Mouse (Mus musculus) neural tube, embryonic 14.5 days (tissue): Measurements from ENCODE around the gene B4galt1. TPM values are rescaled to one million over a fixed set of nuclear protein-coding genes. Genes with fewer than 3 reads are reported as not detected.
A peak's percentile ranks its signal among the peaks of the same experiment; 100 is the strongest.

Source experiments
- ATAC-seq: fragments of 200-750 bp; cut with Nextera tagmentation; 2 replicates; pipeline ENCODE4 v1.8.0; 2017; ENCODE audit warnings: low read depth, mild to moderate bottlenecking, moderate TSS enrichment, moderate library complexity
- H3K27ac ChIP-seq: fragments of 300-500 bp; sonication (generic); 2 replicates; pipeline ENCODE4 v1.5.1; 2014; ENCODE audit warnings: low read depth, mild to moderate bottlenecking, control low read depth, low read length, moderate library complexity, mixed read lengths
- H3K27me3 ChIP-seq: fragments of 300-500 bp; sonication (generic); 2 replicates; pipeline ENCODE4 v1.6.1; 2014; ENCODE audit warnings: low read length; ENCODE audit not compliant: control insufficient read depth, insufficient read depth
- H3K36me3 ChIP-seq: fragments of 300-500 bp; sonication (generic); 2 replicates; pipeline ENCODE4 v1.6.1; 2014; ENCODE audit warnings: low read length, mixed read lengths; ENCODE audit not compliant: control insufficient read depth, insufficient read depth
- H3K4me1 ChIP-seq: fragments of 300-500 bp; sonication (generic); 2 replicates; pipeline ENCODE4 v1.6.1; 2014; ENCODE audit warnings: low read length; ENCODE audit not compliant: control insufficient read depth, insufficient read depth
- H3K4me2 ChIP-seq: fragments of 300-500 bp; sonication (generic); 2 replicates; pipeline ENCODE4 v1.6.1; 2014; ENCODE audit warnings: mild to moderate bottlenecking, low read depth, low read length, control low read depth
- H3K4me3 ChIP-seq: fragments of 300-500 bp; sonication (generic); 2 replicates; pipeline ENCODE4 v1.5.1; 2014; ENCODE audit warnings: low read depth, low read length, control low read depth, mixed read lengths
- H3K9ac ChIP-seq: fragments of 300-500 bp; sonication (generic); replicated peaks from 2 replicates; pipeline ENCODE4 v1.6.1; 2014; ENCODE audit warnings: low read depth, mild to moderate bottlenecking, control low read depth, low read length, mixed read lengths
- H3K9me3 ChIP-seq: fragments of 300-500 bp; sonication (generic); 2 replicates; pipeline ENCODE4 v1.6.1; 2016; ENCODE audit warnings: low read length; ENCODE audit not compliant: control insufficient read depth
- WGBS: fragments of 180-500 bp; shearing (Covaris S2); extraction: QIAGEN DNeasy Blood & Tissue Kit; methylation state at CpG from one replicate; pipeline ENCODE4 v1.1.7; 2014; 5-methylcytosine and 5-hydroxymethylcytosine counted together
- polyA plus RNA-seq: library from polyadenylated mRNA; unstranded; fragments of >200 nt; fragmentation: Nextera tagmentation; extraction: Ambion mirVana; gene quantifications from 2 replicates; pipeline ENCODE4 v1.2.1, GENCODE M21; 2014

Gene B4galt1
- polyA plus RNA-seq, 1 experiment from 2014 or later = 5.2 TPM

DNA sequence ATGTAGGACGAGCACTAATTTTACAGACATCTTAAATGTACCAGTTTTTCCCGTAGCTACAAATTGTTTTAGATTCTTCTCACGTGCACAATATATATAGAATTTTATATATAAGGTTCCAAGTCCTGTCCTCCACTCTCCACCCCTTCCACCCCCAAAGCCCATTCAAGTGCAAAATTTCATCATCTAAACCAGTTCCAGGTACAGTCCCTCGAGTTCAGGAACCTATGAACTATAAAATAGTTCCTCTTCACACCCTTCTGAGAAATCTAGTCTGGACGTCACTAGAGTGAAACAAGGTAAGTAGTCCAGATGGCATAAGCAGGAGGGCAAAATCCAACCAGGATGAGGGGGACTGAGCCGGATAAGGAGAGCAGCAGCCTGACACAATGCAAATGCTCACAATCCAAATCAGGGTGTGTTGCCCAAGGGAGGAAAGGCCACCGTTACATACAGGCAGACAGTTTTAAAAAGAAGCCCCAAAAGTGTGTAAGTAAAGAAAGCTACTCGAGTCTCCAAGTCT, 4.1 kb upstream of the B4galt1 start:
- Histone ChIP-seq H3K4me3 (no peak overlapping the region), H3K9me3 (no peaks in the 10 kb centered on the region), H3K27me3 (no peaks in the 10 kb centered on the region), H3K36me3 (no peaks in the 10 kb centered on the region), H3K4me1 (0 out of 2 replicates have a peak, but pooled peaks cover 4% of the 10 kb centered on the region), H3K27ac (no peak overlapping the region), H3K4me2 (no peak overlapping the region), H3K9ac (no peak overlapping the region)
- 85% methylated on average over 8 of the region's 8 CpGs for WGBS
- no peak for ATAC-seq

- no peaks in the 10 kb centered on the region for H3K36me3 ChIP-seq
- no peak overlapping the region for H3K27ac ChIP-seq
- H3K27me3 ChIP-seq = no peaks in the 10 kb centered on the region
- H3K4me2 ChIP-seq = no peak overlapping the region
- ATAC-seq = no peak
- no peak overlapping the region for H3K9ac ChIP-seq
- WGBS = 63% methylated on average over 6 of the region's 6 CpGs
- H3K9me3 ChIP-seq = no peaks in the 10 kb centered on the region
- no peak overlapping the region for H3K4me3 ChIP-seq
- peaks cover 15% of the 10 kb centered on the region for H3K4me1 ChIP-seq
Measured at GRCm38 (mm10) chr4:40856571-40856970, 2.8 kb upstream of the B4galt1 start.

DNA sequence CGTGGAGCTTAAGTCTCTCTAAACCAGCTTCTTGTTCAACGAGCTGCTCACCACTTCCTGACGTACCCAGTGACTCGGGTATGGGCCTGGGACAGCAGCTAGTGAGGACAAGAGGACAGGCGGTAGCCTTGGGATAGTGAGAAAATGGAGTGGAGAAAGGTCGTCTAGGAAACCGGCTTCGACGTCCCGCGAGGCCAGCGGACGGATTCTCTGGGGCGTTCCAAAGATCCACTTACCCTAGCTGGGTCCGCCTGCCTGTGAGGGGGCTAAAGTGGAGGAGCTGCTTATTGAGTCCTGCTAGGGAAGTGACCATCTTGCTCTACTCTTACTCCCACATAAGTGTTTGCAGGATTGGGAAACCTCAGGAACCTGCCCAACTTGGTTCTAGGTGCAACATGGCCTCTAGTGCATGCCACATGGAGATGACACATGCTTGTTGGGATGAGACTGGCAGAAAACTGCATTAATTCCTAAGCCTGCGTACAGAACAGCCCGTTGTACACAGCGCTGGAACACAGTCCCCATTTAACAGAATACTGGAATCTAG, 655 bp upstream of the B4galt1 start:
- ATAC-seq = peak; percentile 3

DNA sequence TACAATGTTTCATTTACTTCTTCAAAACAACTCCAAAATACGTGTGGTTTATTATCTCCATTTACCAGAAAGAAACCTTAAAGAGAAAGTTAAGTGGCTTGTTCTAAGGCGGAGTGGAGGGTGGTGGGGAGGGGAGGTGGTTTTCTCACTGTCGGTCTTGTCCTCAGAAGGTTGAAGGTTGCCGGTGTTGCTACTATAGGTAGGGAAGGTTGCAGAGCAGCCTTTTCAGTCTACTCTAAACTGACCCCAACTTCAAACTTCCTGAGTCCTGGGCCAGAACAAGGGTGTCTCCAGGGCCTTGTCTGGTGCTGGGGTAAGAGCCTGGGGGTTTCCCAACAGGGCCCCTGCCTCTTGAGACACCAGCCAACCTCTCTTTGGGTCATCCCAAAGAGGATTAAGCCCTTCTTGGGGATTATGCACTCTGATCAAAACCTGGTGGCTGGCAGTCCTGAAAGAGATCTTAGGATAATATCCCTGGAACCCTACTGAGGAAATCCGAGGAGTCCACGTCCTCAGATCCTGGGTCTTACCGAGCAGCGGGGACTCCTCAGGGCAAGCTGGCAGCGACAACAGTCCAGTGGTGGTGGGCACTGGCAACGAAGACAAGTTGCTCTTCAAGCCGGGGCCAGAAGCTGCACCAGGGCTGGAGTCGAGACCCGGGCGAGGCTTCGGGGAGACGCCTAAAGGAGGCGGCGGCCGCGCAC, 792 bp downstream of the B4galt1 start:
- Histone ChIP-seq H3K4me3 (peak overlapping the region; percentile 74), H3K9me3 (no peaks in the 10 kb centered on the region), H3K36me3 (no peaks in the 10 kb centered on the region), H3K9ac (peak overlapping the region; percentile 84), H3K27me3 (no peaks in the 10 kb centered on the region), H3K27ac (peak overlapping the region; percentile 82), H3K4me2 (peak overlapping the region; percentile 73), H3K4me1 (peaks cover 20% of the 10 kb centered on the region)
- 2% methylated on average over 20 of the region's 20 CpGs for WGBS
- no peak for ATAC-seq

More for the DNA sequence above, 655 bp upstream of the B4galt1 start:
- peaks cover 18% of the 10 kb centered on the region for H3K4me1 ChIP-seq
- no peaks in the 10 kb centered on the region for H3K36me3 ChIP-seq
- H3K4me3 ChIP-seq = peak overlapping the region; percentile 74
- peak overlapping the region; percentile 73 for H3K4me2 ChIP-seq
- peak overlapping the region; percentile 84 for H3K9ac ChIP-seq
- H3K27ac ChIP-seq = peak overlapping the region; percentile 82
- H3K9me3 ChIP-seq = no peaks in the 10 kb centered on the region
- H3K27me3 ChIP-seq = no peaks in the 10 kb centered on the region
- 13% methylated on average over 18 of the region's 18 CpGs for WGBS

- Histone ChIP-seq H3K27me3 (no peaks in the 10 kb centered on the region), H3K36me3 (no peaks in the 10 kb centered on the region), H3K9me3 (no peaks in the 10 kb centered on the region), H3K4me3 (peak overlapping the region; percentile 74), H3K4me2 (peak overlapping the region; percentile 73), H3K9ac (no peak overlapping the region), H3K4me1 (peaks cover 20% of the 10 kb centered on the region), H3K27ac (no peak overlapping the region)
- ATAC-seq = no peak
- 33% methylated on average over 5 of the region's 5 CpGs for WGBS
Measured at GRCm38 (mm10) chr4:40852249-40852781, 1.5 kb downstream of the B4galt1 start.

- Histone ChIP-seq H3K36me3 (no peaks in the 10 kb centered on the region), H3K27me3 (no peaks in the 10 kb centered on the region), H3K9me3 (no peaks in the 10 kb centered on the region), H3K27ac (no peak overlapping the region), H3K4me1 (peaks cover 20% of the 10 kb centered on the region), H3K4me2 (peak overlapping the region; percentile 73), H3K4me3 (peak overlapping the region; percentile 74; the same call in 1 of the 2 replicates), H3K9ac (no peak overlapping the region)
- 78% methylated on average over 4 of the region's 4 CpGs for WGBS
- no peak for ATAC-seq
Measured at GRCm38 (mm10) chr4:40851763-40852248, 2.0 kb downstream of the B4galt1 start.

GRCm38 (mm10) chr4:40851031-40851762, 2.6 kb downstream of the B4galt1 start:
- no peaks in the 10 kb centered on the region for H3K27me3 ChIP-seq
- H3K4me3 ChIP-seq = peak overlapping the region; percentile 74; the same call in 1 of the 2 replicates
- H3K4me1 ChIP-seq = peaks cover 20% of the 10 kb centered on the region
- H3K4me2 ChIP-seq = peak overlapping the region; percentile 73
- WGBS = 81% methylated on average over 6 of the region's 6 CpGs
- ATAC-seq = no peak
- H3K9ac ChIP-seq = 0 out of 2 replicates have a peak overlapping the region, but pooled peaks have one; percentile 2
- no peak overlapping the region for H3K27ac ChIP-seq
- no peaks in the 10 kb centered on the region for H3K36me3 ChIP-seq
- H3K9me3 ChIP-seq = no peaks in the 10 kb centered on the region

DNA sequence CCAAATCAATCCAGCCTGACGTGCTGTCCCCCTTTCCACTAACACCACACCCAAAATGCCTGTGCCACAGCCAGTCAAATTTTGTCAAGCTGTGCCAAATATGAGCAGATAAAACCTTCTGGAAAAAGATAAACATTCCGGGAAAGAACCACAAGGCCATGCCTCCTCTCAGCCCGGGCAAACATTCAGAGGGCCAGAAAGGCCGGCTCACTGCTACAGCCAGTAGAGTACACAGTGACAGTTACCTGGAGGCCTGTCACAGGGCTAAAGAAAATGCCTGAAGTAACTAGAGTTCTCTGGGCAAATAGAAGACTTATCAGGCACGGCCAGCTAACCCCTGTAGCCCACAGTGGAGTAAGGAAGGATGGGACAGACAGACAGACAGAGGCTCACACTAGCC, 3.2 kb downstream of the B4galt1 start:
- no peak for ATAC-seq
- H3K4me3 ChIP-seq = no peak overlapping the region
- 0 out of 2 replicates have a peak overlapping the region, but pooled peaks have one; percentile 11 for H3K4me2 ChIP-seq

More for the DNA sequence above, 3.2 kb downstream of the B4galt1 start:
- Histone ChIP-seq H3K36me3 (no peaks in the 10 kb centered on the region), H3K27me3 (no peaks in the 10 kb centered on the region), H3K4me1 (peaks cover 20% of the 10 kb centered on the region), H3K9ac (0 out of 2 replicates have a peak overlapping the region, but pooled peaks have one; percentile 2), H3K27ac (no peak overlapping the region), H3K9me3 (no peaks in the 10 kb centered on the region)
- WGBS = 87% methylated on average over 5 of the region's 5 CpGs
